Mouse (Mus musculus) limb, embryonic 11.5 days (tissue): ENCODE data around the gene Pacrg. TPM values are rescaled to one million over a fixed set of nuclear protein-coding genes. Genes with fewer than 3 reads are reported as not detected.

ENCODE experiments used
- ATAC-seq: fragments of 200-750 bp; cut with Nextera tagmentation; 2 replicates; pipeline ENCODE4 v1.8.0; 2017; ENCODE audit warnings: low read depth; ENCODE audit not compliant: insufficient number of reproducible peaks, low FRiP score, low TSS enrichment
- DNase-seq: peaks from one replicate; pipeline ENCODE4 v3.0.0-alpha.2; 2015; ENCODE audit warnings: low spot score
- H3K27ac ChIP-seq: fragments of 300-500 bp; sonication (generic); replicated peaks from 2 replicates; pipeline ENCODE4 v1.5.1; 2014; ENCODE audit warnings: low read depth, mild to moderate bottlenecking, low read length
- H3K27me3 ChIP-seq: fragments of 300-500 bp; sonication (generic); 2 replicates; pipeline ENCODE4 v1.6.1; 2014; ENCODE audit warnings: mild to moderate bottlenecking, low read length, mixed read lengths; ENCODE audit not compliant: control insufficient read depth, insufficient read depth
- H3K36me3 ChIP-seq: fragments of 300-500 bp; sonication (generic); 2 replicates; pipeline ENCODE4 v1.6.1; 2014; ENCODE audit warnings: mild to moderate bottlenecking, low read length, moderate library complexity, mixed read lengths; ENCODE audit not compliant: control insufficient read depth, insufficient read depth
- H3K4me1 ChIP-seq: fragments of 300-500 bp; sonication (generic); 2 replicates; pipeline ENCODE4 v1.6.1; 2014; ENCODE audit warnings: low read length, mixed read lengths; ENCODE audit not compliant: control insufficient read depth, insufficient read depth
- H3K4me2 ChIP-seq: fragments of 300-500 bp; sonication (generic); 2 replicates; pipeline ENCODE4 v1.6.1; 2014; ENCODE audit warnings: low read depth, mild to moderate bottlenecking, moderate library complexity; ENCODE audit not compliant: severe bottlenecking
- H3K4me3 ChIP-seq: fragments of 300-500 bp; sonication (generic); 2 replicates; pipeline ENCODE4 v1.5.1; 2014; ENCODE audit warnings: low read depth, low read length
- H3K9ac ChIP-seq: fragments of 300-500 bp; sonication (generic); 2 replicates; pipeline ENCODE4 v1.6.1; 2014; ENCODE audit warnings: mild to moderate bottlenecking, low read length
- H3K9me3 ChIP-seq: fragments of 300-500 bp; sonication (generic); 2 replicates; pipeline ENCODE4 v1.6.1; 2016; ENCODE audit warnings: low read length; ENCODE audit not compliant: control insufficient read depth
- WGBS: fragments of 180-500 bp; shearing (Covaris S2); extraction: QIAGEN DNeasy Blood & Tissue Kit; methylation state at CpG from one replicate; pipeline ENCODE4 v1.1.7; 2014; 5-methylcytosine and 5-hydroxymethylcytosine counted together
- polyA plus RNA-seq: library from polyadenylated mRNA; unstranded; fragments of >200 nt; fragmentation: Nextera tagmentation; extraction: Ambion mirVana; gene quantifications from 2 replicates; pipeline ENCODE4 v1.2.1, GENCODE M21; 2014

Gene Pacrg
- polyA plus RNA-seq, 1 experiment from 2014 or later: 1.3 TPM

GRCm38 (mm10) chr17:10413870-10414269 lies 426.2 kb downstream of the Pacrg start:
- no peaks in the 10 kb centered on the region for H3K9me3 ChIP-seq
- no peak for ATAC-seq
- 91% methylated on average over 9 of the region's 9 CpGs for WGBS

GRCm38 (mm10) chr17:10410597-10411476 lies 429.3 kb downstream of the Pacrg start:
- Histone ChIP-seq H3K4me3 (no peak overlapping the region), H3K9ac (no peak overlapping the region), H3K27ac (no peak overlapping the region), H3K9me3 (no peaks in the 10 kb centered on the region), H3K27me3 (no peaks in the 10 kb centered on the region), H3K4me2 (no peak overlapping the region), H3K4me1 (peaks cover 6% of the 10 kb centered on the region; the same call in 1 of the 2 replicates), H3K36me3 (no peaks in the 10 kb centered on the region)
- DNase-seq (no peak), ATAC-seq (no peak)
- WGBS: 68% methylated on average over 8 of the region's 8 CpGs

More at GRCm38 (mm10) chr17:10413870-10414269, 426.2 kb downstream of the Pacrg start:
- Histone ChIP-seq H3K36me3 (no peaks in the 10 kb centered on the region), H3K4me3 (no peak overlapping the region), H3K4me1 (0 out of 2 replicates have a peak, but pooled peaks cover 2% of the 10 kb centered on the region), H3K4me2 (no peak overlapping the region), H3K27me3 (no peaks in the 10 kb centered on the region), H3K27ac (no peak overlapping the region), H3K9ac (no peak overlapping the region)
- DNase-seq: no peak

- no peak overlapping the region for H3K4me3 ChIP-seq
- 12% methylated on average over 4 of the region's 4 CpGs for WGBS
- H3K9me3 ChIP-seq: no peaks in the 10 kb centered on the region
- DNase-seq (peak; percentile 44), ATAC-seq (no peak)
- H3K4me1 ChIP-seq: peaks cover 6% of the 10 kb centered on the region; the same call in 1 of the 2 replicates
- no peaks in the 10 kb centered on the region for H3K27me3 ChIP-seq
- no peak overlapping the region for H3K4me2 ChIP-seq
- H3K27ac ChIP-seq: no peak overlapping the region
- H3K36me3 ChIP-seq: no peaks in the 10 kb centered on the region
- no peak overlapping the region for H3K9ac ChIP-seq
These were observed 431.4 kb downstream of the Pacrg start for GRCm38 (mm10) chr17:10408681-10409081.

GRCm38 (mm10) chr17:10407031-10407722 lies 432.9 kb downstream of the Pacrg start:
- no peak for ATAC-seq
- H3K9me3 ChIP-seq: no peaks in the 10 kb centered on the region
- no peaks in the 10 kb centered on the region for H3K36me3 ChIP-seq
- H3K27me3 ChIP-seq: no peaks in the 10 kb centered on the region
- peaks cover 6% of the 10 kb centered on the region; the same call in 1 of the 2 replicates for H3K4me1 ChIP-seq
- no peak for DNase-seq
- WGBS: 66% methylated on average over 7 of the region's 7 CpGs
- H3K27ac ChIP-seq: no peak overlapping the region
- H3K4me2 ChIP-seq: no peak overlapping the region
- H3K9ac ChIP-seq: no peak overlapping the region
- H3K4me3 ChIP-seq: no peak overlapping the region

- Histone ChIP-seq H3K27ac (no peak overlapping the region), H3K9ac (no peak overlapping the region), H3K36me3 (no peaks in the 10 kb centered on the region), H3K27me3 (no peaks in the 10 kb centered on the region), H3K4me3 (no peak overlapping the region), H3K9me3 (no peaks in the 10 kb centered on the region), H3K4me2 (no peak overlapping the region), H3K4me1 (peaks cover 6% of the 10 kb centered on the region; the same call in 1 of the 2 replicates)
- ATAC-seq (no peak), DNase-seq (no peak)
- WGBS: 78% methylated on average over 7 of the region's 7 CpGs
These were observed 433.8 kb downstream of the Pacrg start for GRCm38 (mm10) chr17:10406311-10406710.

GRCm38 (mm10) chr17:10405906-10406305 lies 434.2 kb downstream of the Pacrg start:
- H3K4me1 ChIP-seq: peaks cover 6% of the 10 kb centered on the region; the same call in 1 of the 2 replicates
- DNase-seq (no peak), ATAC-seq (no peak)
- no peak overlapping the region for H3K9ac ChIP-seq
- H3K9me3 ChIP-seq: no peaks in the 10 kb centered on the region
- no peaks in the 10 kb centered on the region for H3K36me3 ChIP-seq
- WGBS: 75% methylated on average over 7 of the region's 7 CpGs
- H3K27ac ChIP-seq: no peak overlapping the region
- H3K4me3 ChIP-seq: no peak overlapping the region
- no peak overlapping the region for H3K4me2 ChIP-seq
- no peaks in the 10 kb centered on the region for H3K27me3 ChIP-seq

- WGBS: 94% methylated on average over 11 of the region's 11 CpGs
- H3K9me3 ChIP-seq: no peaks in the 10 kb centered on the region
- no peaks in the 10 kb centered on the region for H3K27me3 ChIP-seq
- no peaks in the 10 kb centered on the region for H3K36me3 ChIP-seq
- H3K4me1 ChIP-seq: peaks cover 10% of the 10 kb centered on the region
- no peak for ATAC-seq
- H3K27ac ChIP-seq: no peak overlapping the region
- no peak overlapping the region for H3K4me2 ChIP-seq
- no peak overlapping the region for H3K4me3 ChIP-seq
- DNase-seq: no peak
- H3K9ac ChIP-seq: no peak overlapping the region
These were observed 436.9 kb downstream of the Pacrg start for GRCm38 (mm10) chr17:10403186-10403585.

GRCm38 (mm10) chr17:10402064-10402640 lies 438.0 kb downstream of the Pacrg start:
- H3K9ac ChIP-seq: no peak overlapping the region
- peaks cover 19% of the 10 kb centered on the region for H3K4me1 ChIP-seq
- no peak overlapping the region for H3K4me2 ChIP-seq
- H3K36me3 ChIP-seq: no peaks in the 10 kb centered on the region
- H3K4me3 ChIP-seq: no peak overlapping the region
- DNase-seq (no peak), ATAC-seq (no peak)
- H3K27ac ChIP-seq: no peak overlapping the region
- no peaks in the 10 kb centered on the region for H3K27me3 ChIP-seq
- WGBS: 92% methylated on average over 12 of the region's 12 CpGs
- no peaks in the 10 kb centered on the region for H3K9me3 ChIP-seq
